Comparison of ENCODE assay signal across 24 mouse cellular contexts in genomic region chr3:25426931-25427330, GRCm38 (mm10).
DNase-seq lines count a peak whose midpoint lies in the region; ATAC-seq and TF ChIP-seq lines count a peak whose summit lies in the region.
"Had no signal": no experiment of that assay in that cellular context is flagged by ENCODE, and none has a peak within 500 bp of the region (broad histone marks: within the 10 kb centered on the region; RNA-seq: fewer than 3 reads in every experiment).

No protein-coding gene starts in this region.

- no peak for TF ChIP-seq CTCF in MEL (IDR thresholded peaks at IDR 0.05 in 2 of 3, conservative IDR thresholded peaks at IDR 0.05 in 1 of 3; ENCODE audit: control insufficient read depth in 1 of 3, insufficient read depth in 1 of 3, low read depth in 2 of 3, low read length in 3 of 3, poor library complexity in 1 of 3, severe bottlenecking in 1 of 3)

- TF ChIP-seq POLR2A in MEL (IDR thresholded peaks at IDR 0.05; ENCODE audit: control insufficient read depth in 1 of 2, insufficient read depth in 1 of 2, low read depth in 1 of 2, low read length in 2 of 2, poor library complexity in 1 of 2), result no peak

- H3K27ac ChIP-seq in MEL (ENCODE audit: control insufficient read depth, low read depth, low read length), result no peak overlapping the region
- H3K27ac ChIP-seq: embryonic facial prominence, embryonic 13.5 days; embryonic facial prominence, embryonic 15.5 days; forebrain, embryonic 10.5 days; forebrain, embryonic 12.5 days had no signal

- DNase-seq in frontal cortex, postnatal 25 days (ENCODE audit: low spot score in 2 of 2), result no peak
- DNase-seq in left cerebral cortex, adult 11 months (ENCODE audit: low spot score), result peak; percentile 22
- no peak for DNase-seq in left cerebral cortex, adult 8-10 months (ENCODE audit: low spot score in 2 of 2)
- DNase-seq in MEL (ENCODE audit: low read depth, low spot score), result peak; percentile 11
- DNase-seq in brain, adult 2 months (ENCODE audit: low read depth, low spot score), result peak; percentile 68
- no peak for DNase-seq in embryo, embryonic 10 days (ENCODE audit: low spot score)
- DNase-seq in adrenal gland, postnatal 14 days, result no peak
- DNase-seq: adrenal gland, adult 8-10 months; adrenal gland, postnatal 25 days; cerebellum, adult 11-12 months; cerebellum, adult 2 months; cerebellum, adult 9-10 months; cerebellum, postnatal 10 days; cerebellum, postnatal 25 days; embryo, embryonic 11 days had no signal

- ATAC-seq in frontal cortex, adult (ENCODE audit: low TSS enrichment), result peak; percentile 95
- ATAC-seq: activated CD4-positive, CD25-positive, alpha-beta regulatory T cell, adult 4 months; forebrain, embryonic 14.5 days; Patski had no signal

- no peak overlapping the region for H3K9ac ChIP-seq in MEL (ENCODE audit: control insufficient read depth, low read depth, low read length, poor library complexity, severe bottlenecking)
- H3K9ac ChIP-seq: embryonic facial prominence, embryonic 13.5 days; embryonic facial prominence, embryonic 15.5 days; forebrain, embryonic 12.5 days had no signal

- H3K4me1 ChIP-seq in MEL (ENCODE audit: control insufficient read depth in 1 of 2, insufficient read depth in 2 of 2, low read length in 2 of 2), result no peaks in the 10 kb centered on the region
- H3K4me1 ChIP-seq: embryonic facial prominence, embryonic 13.5 days; embryonic facial prominence, embryonic 15.5 days; forebrain, embryonic 10.5 days; forebrain, embryonic 12.5 days had no signal

- H3K9me3 ChIP-seq in MEL (replicated peaks; ENCODE audit: insufficient read depth, low read length), result no peaks in the 10 kb centered on the region
- H3K9me3 ChIP-seq: embryonic facial prominence, embryonic 13.5 days; embryonic facial prominence, embryonic 15.5 days; forebrain, embryonic 10.5 days; forebrain, embryonic 12.5 days had no signal

- H3K27me3 ChIP-seq in MEL (ENCODE audit: control insufficient read depth in 1 of 2, insufficient read depth in 2 of 2, low read length in 2 of 2), result no peaks in the 10 kb centered on the region
- H3K27me3 ChIP-seq: embryonic facial prominence, embryonic 13.5 days; embryonic facial prominence, embryonic 15.5 days; forebrain, embryonic 12.5 days had no signal

- H3K4me3 ChIP-seq in MEL (ENCODE audit: control insufficient read depth in 1 of 2, insufficient read depth in 1 of 2, low read depth in 2 of 2, low read length in 2 of 2), result no peak overlapping the region
- H3K4me3 ChIP-seq: embryonic facial prominence, embryonic 13.5 days; embryonic facial prominence, embryonic 15.5 days; erythroblast, embryonic 14.5 days; forebrain, embryonic 10.5 days; forebrain, embryonic 12.5 days had no signal

- H3K79me2 ChIP-seq in MEL (ENCODE audit: control insufficient read depth, insufficient read depth, low read length, poor library complexity), result no peaks in the 10 kb centered on the region

- TF ChIP-seq RAD21 in MEL (IDR thresholded peaks at IDR 0.05; ENCODE audit: low read depth, low read length), result no peak

- H3K36me3 ChIP-seq in MEL (ENCODE audit: control insufficient read depth in 1 of 2, insufficient read depth in 2 of 2, low read length in 2 of 2), result no peaks in the 10 kb centered on the region
- H3K36me3 ChIP-seq: embryonic facial prominence, embryonic 13.5 days; embryonic facial prominence, embryonic 15.5 days; forebrain, embryonic 10.5 days; forebrain, embryonic 12.5 days had no signal

- TF ChIP-seq EP300 in MEL (IDR thresholded peaks at IDR 0.05; ENCODE audit: low read depth in 1 of 2, low read length in 2 of 2), result no peak

TF ChIP-seq in MEL, 35 proteins besides CTCF, POLR2A, EP300 and RAD21:
- TF ChIP-seq NELFE (IDR thresholded peaks at IDR 0.05; ENCODE audit: low read depth, low read length) (no peak), KAT2A (conservative IDR thresholded peaks at IDR 0.05; ENCODE audit: low read depth, low read length) (no peak), ZMIZ1 (IDR thresholded peaks at IDR 0.05; ENCODE audit: low read depth, low read length) (no peak), UBTF (IDR thresholded peaks at IDR 0.05; ENCODE audit: borderline replicate concordance, insufficient read depth, low read depth, low read length) (no peak), TBP (IDR thresholded peaks at IDR 0.05; ENCODE audit: low read depth, low read length) (no peak), CHD1 (IDR thresholded peaks at IDR 0.05; ENCODE audit: low read depth, low read length) (no peak), USF1 (IDR thresholded peaks at IDR 0.05; ENCODE audit: low read depth, low read length) (no peak), SMC3 (IDR thresholded peaks at IDR 0.05; ENCODE audit: low read depth, low read length) (no peak), E2F4 (IDR thresholded peaks at IDR 0.05; ENCODE audit: borderline replicate concordance, low read depth, low read length) (no peak), RCOR1 (IDR thresholded peaks at IDR 0.05; ENCODE audit: low read depth, low read length) (no peak)

Comparison
In these comparisons a context has a peak if more than half of its experiments do, and no peak if none do; other contexts are left out.
1. DNase-seq: peak in left cerebral cortex, adult 11 months (single experiment), MEL (single experiment) and brain, adult 2 months (single experiment); none in frontal cortex, postnatal 25 days (0 of 2), left cerebral cortex, adult 8-10 months (0 of 2), embryo, embryonic 10 days (single experiment) and adrenal gland, postnatal 14 days (single experiment).